Mouse (Mus musculus) stomach, embryonic 14.5 days (tissue): ENCODE results near the gene Gramd2. TPM values are rescaled to one million over a fixed set of nuclear protein-coding genes. Genes with fewer than 3 reads are reported as not detected.

Source experiments
- ATAC-seq: fragments of 200-750 bp; cut with Nextera tagmentation; 2 replicates; pipeline ENCODE4 v1.8.0; 2017; ENCODE audit warnings: low read depth, moderate TSS enrichment; ENCODE audit not compliant: insufficient number of reproducible peaks, insufficient read depth, low FRiP score
- H3K27ac ChIP-seq: fragments of 300-500 bp; sonication (generic); 2 replicates; pipeline ENCODE4 v1.5.1; 2014; ENCODE audit warnings: mild to moderate bottlenecking, low read length, moderate library complexity, mixed read lengths
- H3K27me3 ChIP-seq: fragments of 300-500 bp; sonication (generic); 2 replicates; pipeline ENCODE4 v1.6.1; 2014; ENCODE audit warnings: low read length, control low read depth, mixed read lengths; ENCODE audit not compliant: control insufficient read depth, insufficient read depth
- H3K36me3 ChIP-seq: fragments of 300-500 bp; sonication (generic); 2 replicates; pipeline ENCODE4 v1.6.1; 2014; ENCODE audit warnings: mild to moderate bottlenecking, control low read depth, low read length, moderate library complexity, mixed read lengths; ENCODE audit not compliant: control insufficient read depth, insufficient read depth
- H3K4me1 ChIP-seq: fragments of 300-500 bp; sonication (generic); 2 replicates; pipeline ENCODE4 v1.6.1; 2014; ENCODE audit warnings: low read length, control low read depth, mixed read lengths; ENCODE audit not compliant: control insufficient read depth, insufficient read depth
- H3K4me2 ChIP-seq: fragments of 300-500 bp; sonication (generic); replicated peaks from 2 replicates; pipeline ENCODE4 v1.6.1; 2014; ENCODE audit warnings: low read depth, low read length, control low read depth
- H3K4me3 ChIP-seq: fragments of 300-500 bp; sonication (generic); 2 replicates; pipeline ENCODE4 v1.5.1; 2014; ENCODE audit warnings: low read depth, low read length, control low read depth
- H3K9ac ChIP-seq: fragments of 300-500 bp; sonication (generic); replicated peaks from 2 replicates; pipeline ENCODE4 v1.6.1; 2014; ENCODE audit warnings: low read depth, mild to moderate bottlenecking, control low read depth, low read length, moderate library complexity, mixed read lengths
- H3K9me3 ChIP-seq: fragments of 300-500 bp; sonication (generic); 2 replicates; pipeline ENCODE4 v1.6.1; 2016; ENCODE audit warnings: low read depth, low read length, control low read depth; ENCODE audit not compliant: control insufficient read depth
- WGBS: fragments of 180-500 bp; shearing (Covaris S2); extraction: QIAGEN DNeasy Blood & Tissue Kit; methylation state at CpG from one replicate; pipeline ENCODE4 v1.1.7; 2014; 5-methylcytosine and 5-hydroxymethylcytosine counted together
- polyA plus RNA-seq: library from polyadenylated mRNA; unstranded; fragments of >200 nt; fragmentation: Nextera tagmentation; extraction: Ambion mirVana; gene quantifications from 2 replicates; pipeline ENCODE4 v1.2.1, GENCODE M21; 2014

Gramd2 gene
- polyA plus RNA-seq, 1 experiment from 2014 or later = 1.5 TPM

DNA sequence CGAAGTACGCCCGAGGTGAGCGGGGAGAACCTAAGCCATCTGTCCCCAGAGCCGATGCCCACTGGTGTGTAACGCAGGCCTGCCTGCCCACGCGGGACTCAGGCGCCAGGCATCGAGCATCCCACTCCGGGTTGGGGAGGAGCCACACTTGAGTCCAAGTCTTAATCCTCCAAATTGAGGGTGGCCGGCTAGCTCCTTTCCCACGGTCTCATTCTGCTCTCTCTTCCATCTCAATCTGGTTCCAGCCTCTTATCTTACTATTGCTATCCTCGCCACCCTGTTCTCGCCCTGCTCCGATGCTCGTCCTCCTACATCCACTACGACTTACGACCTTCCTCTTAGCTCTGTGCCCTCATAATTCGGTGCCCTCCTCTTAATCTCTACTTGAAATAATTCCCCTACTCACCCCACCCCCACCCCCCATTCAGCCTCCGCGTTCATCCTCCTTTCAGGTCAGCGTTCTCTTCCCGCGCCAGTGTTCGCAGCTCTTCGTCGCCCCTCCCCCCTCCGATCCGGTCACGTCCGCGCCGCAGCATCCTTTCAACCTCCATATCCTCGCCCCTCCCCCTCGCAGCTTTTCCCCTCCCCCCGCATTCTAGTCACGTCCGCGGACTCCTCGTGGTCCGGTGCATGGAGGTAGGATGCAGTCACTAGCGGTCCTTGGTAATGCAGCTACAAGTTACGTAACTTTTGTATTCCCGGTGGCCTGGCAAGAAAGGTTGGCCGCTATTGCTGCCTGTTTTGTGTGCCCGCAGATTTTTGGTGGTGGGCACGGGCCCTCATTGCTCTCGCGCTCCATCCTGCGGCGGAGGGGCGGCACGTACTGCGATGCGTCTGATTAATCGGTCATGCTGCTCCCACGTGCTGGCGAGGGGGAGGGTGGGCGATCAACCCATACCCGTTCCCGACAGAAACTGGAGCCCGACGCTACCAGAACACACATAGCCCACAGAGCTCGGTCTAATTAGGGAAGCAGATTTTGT is 23.0 kb upstream of the Gramd2 start:
- Histone ChIP-seq H3K27ac (peak overlapping the region; percentile 97), H3K9me3 (no peaks in the 10 kb centered on the region), H3K4me2 (peak overlapping the region; percentile 50), H3K4me3 (peak overlapping the region; percentile 79), H3K36me3 (peaks cover 15% of the 10 kb centered on the region; the same call in 1 of the 2 replicates), H3K9ac (peak overlapping the region; percentile 84), H3K4me1 (peaks cover 33% of the 10 kb centered on the region; the same call in 1 of the 2 replicates), H3K27me3 (no peaks in the 10 kb centered on the region)
- ATAC-seq = peak; percentile 11; the same call in 1 of the 2 replicates
- under 1% methylated on average over 65 of the region's 65 CpGs for WGBS

DNA sequence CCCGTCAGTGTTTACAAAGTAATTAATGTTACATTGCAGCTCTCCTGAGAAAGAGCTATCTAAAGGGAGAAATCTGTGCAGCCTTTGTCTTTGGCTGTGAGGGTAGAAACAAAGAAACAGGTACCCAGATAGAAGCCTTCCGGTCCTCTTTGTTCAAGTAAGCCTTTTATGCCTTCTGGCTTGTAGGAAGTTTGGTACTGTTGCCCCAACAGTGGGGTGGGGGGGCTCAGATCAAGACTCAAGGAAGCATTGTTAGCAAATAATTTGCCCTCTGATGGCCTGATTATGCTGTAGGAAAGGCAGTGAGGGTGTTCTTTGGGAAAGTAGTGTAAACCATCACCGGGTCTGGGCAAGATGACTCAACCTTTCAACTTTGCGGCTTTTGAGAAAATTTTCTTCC is 21.8 kb upstream of the Gramd2 start:
- no peak for ATAC-seq
- 4% methylated on average over 4 of the region's 4 CpGs for WGBS
- H3K36me3 ChIP-seq = peaks cover 22% of the 10 kb centered on the region
- peak overlapping the region; percentile 84; the same call in 1 of the 2 replicates for H3K9ac ChIP-seq
- H3K4me1 ChIP-seq = peaks cover 36% of the 10 kb centered on the region; the same call in 1 of the 2 replicates
- H3K27ac ChIP-seq = peak overlapping the region; percentile 97; the same call in 1 of the 2 replicates
- peak overlapping the region; percentile 50 for H3K4me2 ChIP-seq
- no peaks in the 10 kb centered on the region for H3K9me3 ChIP-seq
- H3K27me3 ChIP-seq = no peaks in the 10 kb centered on the region
- H3K4me3 ChIP-seq = peak overlapping the region; percentile 79

DNA sequence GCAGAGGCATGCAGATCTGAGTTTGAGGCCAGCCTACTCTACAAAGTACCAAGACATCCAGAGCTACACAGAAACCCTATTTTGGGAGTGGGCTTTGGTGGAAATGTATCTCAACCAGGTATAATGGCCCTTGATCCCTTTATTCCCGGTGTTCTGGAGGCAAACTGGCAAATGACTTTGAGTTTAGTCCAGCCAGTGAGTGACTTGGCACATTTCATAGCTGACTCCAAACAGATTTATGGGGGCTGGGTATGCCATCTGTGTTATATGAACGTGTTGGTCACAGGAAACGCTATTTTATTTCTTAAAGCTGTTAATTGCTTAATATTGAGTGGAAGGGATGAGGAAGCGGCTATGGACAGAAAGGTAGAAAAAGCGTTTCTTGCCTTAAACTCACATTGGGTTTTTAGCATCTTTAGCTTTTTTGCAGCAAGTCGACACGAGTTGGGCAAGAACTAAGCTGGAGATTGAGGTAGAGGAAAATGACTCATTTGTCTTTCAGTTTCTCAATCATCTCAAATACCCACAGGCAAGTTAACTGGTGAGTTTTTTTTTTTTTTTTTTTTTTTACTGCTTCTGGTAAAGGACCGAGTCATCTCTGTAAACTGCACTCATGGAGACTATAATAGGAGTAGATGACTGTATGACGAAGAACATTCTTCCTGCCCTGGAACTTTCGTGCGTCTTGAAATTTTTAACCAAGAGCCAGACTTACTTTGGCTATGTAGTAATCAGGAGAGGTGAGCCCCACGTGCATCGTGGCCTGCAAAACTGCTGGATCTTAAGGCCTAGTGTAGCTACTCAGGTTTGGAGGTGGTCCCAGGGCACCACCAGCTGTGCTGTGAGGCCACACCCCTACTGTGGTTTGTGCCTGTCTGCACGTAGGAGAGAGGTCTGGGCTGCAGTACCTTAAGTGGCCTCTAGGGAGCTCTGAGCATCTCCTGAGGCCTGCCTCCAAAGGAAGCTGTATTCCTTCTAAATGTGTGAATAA is 20.6 kb upstream of the Gramd2 start:
- Histone ChIP-seq H3K27ac (no peak overlapping the region), H3K9me3 (no peaks in the 10 kb centered on the region), H3K27me3 (no peaks in the 10 kb centered on the region), H3K4me3 (peak overlapping the region; percentile 79; the same call in 1 of the 2 replicates), H3K9ac (no peak overlapping the region; the same call in 1 of the 2 replicates), H3K4me1 (peaks cover 36% of the 10 kb centered on the region; the same call in 1 of the 2 replicates), H3K36me3 (peaks cover 32% of the 10 kb centered on the region), H3K4me2 (peak overlapping the region; percentile 50)
- ATAC-seq = peak; percentile 46; the same call in 1 of the 2 replicates
- WGBS = 28% methylated on average over 14 of the region's 14 CpGs

- peak overlapping the region; percentile 23; the same call in 1 of the 2 replicates for H3K27ac ChIP-seq
- WGBS = 59% methylated on average over 10 of the region's 10 CpGs
- H3K9ac ChIP-seq = no peak overlapping the region
- peak overlapping the region; percentile 50 for H3K4me2 ChIP-seq
- ATAC-seq = no peak
- no peak overlapping the region; the same call in 1 of the 2 replicates for H3K4me3 ChIP-seq
- H3K27me3 ChIP-seq = no peaks in the 10 kb centered on the region
- H3K36me3 ChIP-seq = peaks cover 37% of the 10 kb centered on the region
- no peaks in the 10 kb centered on the region for H3K9me3 ChIP-seq
- H3K4me1 ChIP-seq = peaks cover 36% of the 10 kb centered on the region; the same call in 1 of the 2 replicates
Measured at GRCm38 (mm10) chr9:59660421-59660820, 19.5 kb upstream of the Gramd2 start.

DNA sequence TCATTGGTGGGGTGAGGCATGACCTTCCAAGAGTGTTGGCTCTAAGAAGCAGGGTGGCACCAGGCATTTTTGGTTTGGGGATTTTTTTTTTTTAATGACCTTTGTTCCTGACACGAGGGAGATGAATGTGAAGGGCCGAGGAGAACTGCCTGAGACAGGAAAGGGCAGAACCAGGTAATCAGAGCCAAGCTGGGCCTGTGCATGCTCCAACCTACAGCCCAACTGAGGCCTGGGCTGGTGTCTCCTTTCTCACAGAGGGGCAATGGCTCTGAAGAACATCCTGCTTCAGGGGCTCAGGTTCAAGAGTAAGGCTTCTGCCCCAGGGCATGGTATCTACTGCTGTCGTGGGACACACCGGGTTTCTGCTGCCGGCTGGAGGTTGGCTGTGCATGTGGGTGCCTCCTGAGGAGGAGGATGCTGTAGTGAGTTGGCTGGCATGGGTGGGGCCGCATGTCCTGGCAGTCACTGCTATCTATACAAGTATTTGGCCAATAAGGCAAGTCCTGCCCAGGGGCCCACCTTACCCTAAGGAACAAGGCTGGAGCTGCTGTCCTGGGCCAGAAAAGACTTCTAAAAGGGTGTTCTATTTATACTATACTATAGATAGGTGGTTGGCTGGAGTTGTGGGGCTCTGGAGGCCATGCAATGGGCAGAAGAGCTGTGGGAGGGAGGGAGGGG is 18.5 kb upstream of the Gramd2 start:
- no peak overlapping the region for H3K4me3 ChIP-seq
- WGBS = 59% methylated on average over 6 of the region's 6 CpGs
- H3K4me2 ChIP-seq = no peak overlapping the region
- peaks cover 47% of the 10 kb centered on the region for H3K36me3 ChIP-seq
- no peak for ATAC-seq
- no peaks in the 10 kb centered on the region for H3K9me3 ChIP-seq
- H3K4me1 ChIP-seq = peaks cover 36% of the 10 kb centered on the region; the same call in 1 of the 2 replicates
- H3K9ac ChIP-seq = no peak overlapping the region
- H3K27me3 ChIP-seq = no peaks in the 10 kb centered on the region
- H3K27ac ChIP-seq = no peak overlapping the region

GRCm38 (mm10) chr9:59663226-59663625 is 16.7 kb upstream of the Gramd2 start:
- Histone ChIP-seq H3K27ac (no peak overlapping the region), H3K9me3 (no peaks in the 10 kb centered on the region), H3K27me3 (no peaks in the 10 kb centered on the region), H3K4me2 (no peak overlapping the region), H3K9ac (no peak overlapping the region), H3K4me1 (peaks cover 32% of the 10 kb centered on the region; the same call in 1 of the 2 replicates), H3K4me3 (no peak overlapping the region), H3K36me3 (peaks cover 65% of the 10 kb centered on the region)
- 81% methylated on average over 7 of the region's 7 CpGs for WGBS
- no peak for ATAC-seq

DNA sequence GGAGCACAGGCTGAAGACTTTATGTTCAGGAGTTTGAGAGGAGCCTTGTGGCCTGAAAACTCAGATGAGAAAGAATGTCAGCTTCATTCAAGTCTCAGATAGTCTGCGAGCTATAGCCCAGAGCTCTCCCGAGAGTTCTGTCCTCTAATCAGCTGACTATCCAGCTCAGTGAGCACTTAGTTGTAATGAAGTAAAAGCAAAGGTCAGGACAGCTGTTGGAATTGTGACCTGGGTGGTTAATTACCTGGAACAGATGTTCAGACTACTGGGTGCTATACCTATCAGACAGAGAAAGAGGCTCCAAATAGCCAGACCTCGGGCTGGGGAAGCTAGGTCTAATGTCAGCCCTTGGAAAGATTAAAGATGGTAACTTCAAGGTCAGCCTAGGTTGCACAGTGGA is 16.0 kb upstream of the Gramd2 start:
- H3K4me3 ChIP-seq = no peak overlapping the region
- no peak for ATAC-seq

More for the DNA sequence above, 16.0 kb upstream of the Gramd2 start:
- no peak overlapping the region for H3K27ac ChIP-seq
- H3K4me1 ChIP-seq = peaks cover 27% of the 10 kb centered on the region; the same call in 1 of the 2 replicates
- 66% methylated on average over 3 of the region's 3 CpGs for WGBS
- no peak overlapping the region for H3K9ac ChIP-seq
- no peaks in the 10 kb centered on the region for H3K9me3 ChIP-seq
- H3K4me2 ChIP-seq = no peak overlapping the region
- no peaks in the 10 kb centered on the region for H3K27me3 ChIP-seq
- H3K36me3 ChIP-seq = peaks cover 72% of the 10 kb centered on the region
